In the genomic region with DNA sequence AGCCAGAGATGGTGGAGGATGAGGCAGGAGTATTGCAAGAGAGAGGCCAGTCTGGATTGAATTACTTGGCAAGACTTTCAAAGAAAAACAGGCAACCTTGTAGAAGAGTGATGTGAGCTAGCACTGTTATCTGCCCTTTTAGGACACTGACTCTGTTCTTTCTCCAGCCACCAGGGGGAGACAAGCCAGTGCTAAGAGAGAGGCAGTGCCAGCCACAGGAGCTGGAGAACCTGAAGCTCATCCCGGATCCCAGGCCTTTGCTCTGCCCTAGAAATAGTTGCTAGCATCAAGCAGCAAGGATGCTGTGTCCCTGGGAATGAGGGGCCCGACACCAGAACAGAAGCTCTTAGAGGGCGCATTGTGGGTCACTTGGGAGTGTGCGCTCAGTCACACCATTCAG, we compare ENCODE assay signal across 9 mouse cellular contexts. TPM values are rescaled to one million over a fixed set of nuclear protein-coding genes. Genes with fewer than 3 reads are reported as not detected.
A peak's percentile ranks its signal among the peaks of the same experiment; 100 is the strongest.
DNase-seq lines count a peak whose midpoint lies in the region; TF ChIP-seq lines count a peak whose summit lies in the region.
"Had no signal": no experiment of that assay in that cellular context is flagged by ENCODE, and none has a peak within 500 bp of the region (broad histone marks: within the 10 kb centered on the region; RNA-seq: fewer than 3 reads in every experiment).

No protein-coding gene starts in this region.

- no peaks in the 10 kb centered on the region for H3K27me3 ChIP-seq in ES-Bruce4 (ENCODE audit: control insufficient read depth, insufficient read depth, low read length, poor library complexity, severe bottlenecking)
- H3K27me3 ChIP-seq: heart, embryonic 15.5 days had no signal

- H3K36me3 ChIP-seq in ES-Bruce4 (ENCODE audit: control insufficient read depth, insufficient read depth, low read length, poor library complexity, severe bottlenecking) = peaks cover 28% of the 10 kb centered on the region

- intact Hi-C loops in heart, postnatal 14 days (cut with DNase I) = loop anchor here (2.0 kb wide), 2 partner anchors 97 to 441 kb away; no protein-coding TSS in a partner anchor

- peak; percentile 71 to 85 for DNase-seq in heart, postnatal 14 days
- DNase-seq in layer of hippocampus, adult 11-12 months (ENCODE audit: low spot score) = peak; percentile 79
- peak; percentile 79 for DNase-seq in lung, postnatal 14 days
- DNase-seq in retina, postnatal 1 day = peak; percentile 82
- peak; percentile 29 for DNase-seq in urinary bladder, adult 2 months (ENCODE audit: low spot score)

- H3K9me3 ChIP-seq in ES-Bruce4 (replicated peaks; ENCODE audit: control insufficient read depth, insufficient read depth, low read length, poor library complexity, severe bottlenecking) = no peaks in the 10 kb centered on the region
- H3K9me3 ChIP-seq: heart, embryonic 15.5 days had no signal

- no peak overlapping the region for H3K9ac ChIP-seq in ES-Bruce4 (ENCODE audit: low read depth, poor library complexity, severe bottlenecking)
- H3K9ac ChIP-seq: heart, embryonic 15.5 days had no signal

- H3K27ac ChIP-seq in ES-Bruce4 (ENCODE audit: insufficient read depth, low read length) = no peak overlapping the region
- no peak overlapping the region for H3K27ac ChIP-seq in bone marrow, adult 2 months (ENCODE audit: control insufficient read depth, insufficient read depth, low read depth, low read length, poor library complexity)
- no peak overlapping the region for H3K27ac ChIP-seq in embryonic fibroblast, embryonic 13.5 days (ENCODE audit: insufficient read depth, low read length)
- H3K27ac ChIP-seq: heart, embryonic 15.5 days had no signal

- no peak overlapping the region for H3K4me3 ChIP-seq in ES-Bruce4 (ENCODE audit: low read depth, low read length)
- H3K4me3 ChIP-seq in bone marrow, adult 2 months (replicated peaks; ENCODE audit: control insufficient read depth, low read depth, low read length) = no peak overlapping the region
- no peak overlapping the region for H3K4me3 ChIP-seq in embryonic fibroblast, embryonic 13.5 days (ENCODE audit: insufficient read depth, low read length)
- H3K4me3 ChIP-seq: heart, embryonic 15.5 days had no signal

- TF ChIP-seq CTCF in ES-Bruce4 (IDR thresholded peaks at IDR 0.05; ENCODE audit: low read depth, low read length) = peak; percentile 74
- TF ChIP-seq CTCF in bone marrow, adult 2 months (IDR thresholded peaks at IDR 0.05; ENCODE audit: control insufficient read depth, insufficient read depth, low read length) = peak; percentile 70
- TF ChIP-seq CTCF in embryonic fibroblast, embryonic 13.5 days (IDR thresholded peaks at IDR 0.05; ENCODE audit: borderline replicate concordance, insufficient read depth, low read length) = peak; percentile 80

- no peaks in the 10 kb centered on the region for H3K4me1 ChIP-seq in ES-Bruce4 (ENCODE audit: control insufficient read depth, insufficient read depth, low read length)
- no peaks in the 10 kb centered on the region; the same call in 1 of the 2 replicates for H3K4me1 ChIP-seq in bone marrow, adult 2 months (ENCODE audit: control insufficient read depth, insufficient read depth, low read length)
- H3K4me1 ChIP-seq in embryonic fibroblast, embryonic 13.5 days (ENCODE audit: control insufficient read depth, insufficient read depth, low read length) = no peaks in the 10 kb centered on the region
- H3K4me1 ChIP-seq: heart, embryonic 15.5 days had no signal

- TF ChIP-seq POLR2A in ES-Bruce4 (IDR thresholded peaks at IDR 0.05; ENCODE audit: insufficient read depth, low read length) = no peak
- no peak for TF ChIP-seq POLR2A in bone marrow, adult 2 months (IDR thresholded peaks at IDR 0.05; ENCODE audit: borderline replicate concordance, control insufficient read depth, low read depth, low read length)
- TF ChIP-seq POLR2A in embryonic fibroblast, embryonic 13.5 days (IDR thresholded peaks at IDR 0.05; ENCODE audit: low read depth, low read length) = no peak

- WGBS in bone marrow, adult 2 months = 80% methylated on average over 4 of the region's 4 CpGs

- TF ChIP-seq EP300 in ES-Bruce4 (IDR thresholded peaks at IDR 0.05; ENCODE audit: insufficient read depth, low read depth, low read length) = no peak

RNA-seq across cellular contexts. Expression of a gene that starts 25.0 kb away (rescaled TPM):
- 10.9 and 11.9 TPM in 2 replicates for polyA plus RNA-seq in ES-Bruce4 (2011; ENCODE audit: insufficient read depth, insufficient read length, low read depth, missing spikeins)
- polyA plus RNA-seq in bone marrow, adult 2 months (2011; ENCODE audit: insufficient read depth, insufficient read length, low replicate concordance, missing spikeins) = 1.2 and 1.5 TPM in 2 replicates
- polyA plus RNA-seq in embryonic fibroblast, embryonic 13.5 days (2011; ENCODE audit: insufficient read length, low read depth, missing spikeins) = 3.9 and 6.1 TPM in 2 replicates
- total RNA-seq in heart, postnatal 14 days (2021) = 1 to 10 TPM; 6.2 to 6.6 TPM
- 10.3 and 10.4 TPM in 2 replicates for polyA plus RNA-seq in urinary bladder, adult 2 months (2012; rRNA removed)

RNA-seq across cellular contexts. Expression of a gene that starts 25.5 kb away (rescaled TPM):
- 8.2 and 9.2 TPM in 2 replicates for polyA plus RNA-seq in ES-Bruce4 (2011; ENCODE audit: insufficient read depth, insufficient read length, low read depth, missing spikeins)
- polyA plus RNA-seq in bone marrow, adult 2 months (2011; ENCODE audit: insufficient read depth, insufficient read length, low replicate concordance, missing spikeins) = 0.93 and 4.3 TPM in 2 replicates
- polyA plus RNA-seq in embryonic fibroblast, embryonic 13.5 days (2011; ENCODE audit: insufficient read length, low read depth, missing spikeins) = 21.9 and 22.0 TPM in 2 replicates
- total RNA-seq in heart, postnatal 14 days (2021) = 1 to 10 TPM; 4.5 to 7.2 TPM
- 4.2 and 6.5 TPM in 2 replicates for polyA plus RNA-seq in urinary bladder, adult 2 months (2012; rRNA removed)

Comparison
In these comparisons a context has a peak if more than half of its experiments do, and no peak if none do; other contexts are left out.
1. DNase-seq: peak in every context shown above with its lines; median percentile 82 in retina, postnatal 1 day; 79 in layer of hippocampus, adult 11-12 months; 79 in lung, postnatal 14 days; 78 in heart, postnatal 14 days; 29 in urinary bladder, adult 2 months.